Mouse (Mus musculus): ENCODE results near the gene Rpl11.

DNA sequence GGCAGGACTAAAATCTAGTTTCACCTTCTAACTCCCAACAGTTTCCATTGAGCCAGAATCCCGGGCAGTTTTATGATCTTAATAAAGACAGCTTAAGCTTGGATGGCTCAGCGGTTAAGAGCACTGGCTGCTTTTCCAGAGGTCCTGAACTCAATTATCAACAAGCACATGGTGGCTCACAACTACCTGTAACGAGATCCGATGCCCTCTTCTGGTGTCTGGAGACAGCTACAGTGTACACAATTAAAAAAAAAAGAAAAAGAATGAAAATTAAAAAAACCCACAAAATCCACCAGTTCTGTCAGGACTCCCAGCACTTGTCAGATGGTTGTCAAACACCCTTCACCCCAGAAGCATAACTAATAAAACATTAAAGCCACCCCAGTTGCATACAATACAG is 5.6 kb downstream of the Rpl11 start:
- TF ChIP-seq CTCF (IDR thresholded peaks at IDR 0.05; ENCODE audit: low read depth) (no peak), EP300 (IDR thresholded peaks at IDR 0.05; ENCODE audit: low read depth) (no peak)

Measured in liver, embryonic 14.5 days (tissue).